Mouse (Mus musculus): Measurements from ENCODE around the gene Ctnnd1.

Gene Ctnnd1

GRCm38 (mm10) chr2:84599270-84599888 lies 51.2 kb downstream of the Ctnnd1 start:
- DNase-seq: no peak

DNA sequence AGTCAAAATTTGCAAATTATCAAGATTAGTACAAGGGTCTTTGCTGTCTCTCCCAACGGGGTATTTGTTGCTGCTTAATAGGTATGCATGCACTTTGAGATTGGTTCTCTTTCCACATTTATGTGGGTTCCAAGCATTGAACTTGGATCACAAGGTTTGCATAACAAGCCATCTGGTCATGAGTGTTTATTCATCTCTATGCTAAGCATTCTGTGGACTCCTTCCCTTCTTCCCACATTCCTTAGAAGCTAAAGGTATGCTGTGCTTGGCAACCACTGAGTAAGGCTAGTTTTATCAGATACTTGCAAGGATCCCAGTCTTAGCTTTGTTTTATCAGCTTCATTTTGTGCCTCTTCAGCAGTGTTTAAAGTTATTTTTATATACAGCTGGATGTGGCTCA lies 53.4 kb downstream of the Ctnnd1 start:
- no peak for DNase-seq

DNA sequence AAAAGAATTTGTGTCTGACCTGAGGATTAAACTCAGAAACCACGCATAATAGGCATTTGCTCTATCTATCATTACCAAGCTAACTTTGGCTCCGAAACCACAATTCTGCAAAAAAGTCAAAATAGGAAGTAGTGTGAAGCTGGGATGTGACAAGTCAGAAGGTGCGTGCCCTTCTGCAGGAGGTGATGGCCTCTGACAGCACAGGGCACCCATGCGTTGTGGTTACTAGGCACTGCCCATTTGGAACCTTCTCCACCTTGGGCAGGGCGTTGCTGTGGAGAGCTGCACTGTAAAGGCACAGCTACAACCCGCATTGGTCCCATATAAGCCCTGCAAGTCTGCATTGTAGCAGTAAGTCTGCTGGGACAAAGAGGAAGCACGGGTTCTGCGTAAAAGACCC lies 57.8 kb downstream of the Ctnnd1 start:
- no peak for DNase-seq

- no peak for DNase-seq
Measured at GRCm38 (mm10) chr2:84585700-84586099, 64.9 kb downstream of the Ctnnd1 start.

DNA sequence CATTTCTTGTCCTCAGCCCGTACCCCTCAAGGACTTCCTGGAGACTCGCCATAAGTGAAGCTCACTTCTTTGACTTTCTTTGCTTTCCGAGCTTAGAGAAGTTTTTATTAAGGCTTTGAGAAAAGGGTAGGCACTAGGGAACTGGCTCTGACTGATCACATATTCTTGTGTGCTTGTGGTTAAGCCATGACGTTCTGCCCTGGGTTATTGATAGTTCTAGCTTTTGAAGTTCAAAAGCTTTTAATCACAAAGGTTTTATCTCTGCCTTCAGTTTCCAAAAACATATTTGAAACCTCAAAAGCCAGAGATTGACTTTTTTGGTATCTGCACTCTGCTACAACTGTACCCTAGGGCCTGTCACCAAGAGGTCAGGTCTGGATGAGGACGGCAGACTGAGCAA lies 68.3 kb downstream of the Ctnnd1 start:
- no peak for DNase-seq

DNA sequence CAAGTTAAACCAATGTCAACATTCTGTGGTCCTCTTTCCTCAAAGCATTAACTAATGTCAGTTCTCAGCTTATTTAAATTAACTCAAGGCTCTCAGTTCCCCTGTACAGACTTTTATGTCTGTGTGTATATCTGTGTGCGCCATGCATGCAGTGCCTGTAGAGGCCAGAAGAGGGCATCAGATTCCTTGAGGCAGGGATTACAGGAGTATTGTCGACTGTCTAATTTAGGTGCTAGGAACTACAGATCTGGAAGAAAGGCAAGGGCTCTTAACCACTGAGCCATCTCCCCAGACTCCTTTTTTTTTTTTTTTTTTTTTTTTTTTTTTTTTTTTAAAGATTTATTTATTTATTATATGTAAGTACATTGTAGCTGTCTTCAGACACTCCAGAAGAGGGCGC lies 69.4 kb downstream of the Ctnnd1 start:
- no peak for DNase-seq

DNA sequence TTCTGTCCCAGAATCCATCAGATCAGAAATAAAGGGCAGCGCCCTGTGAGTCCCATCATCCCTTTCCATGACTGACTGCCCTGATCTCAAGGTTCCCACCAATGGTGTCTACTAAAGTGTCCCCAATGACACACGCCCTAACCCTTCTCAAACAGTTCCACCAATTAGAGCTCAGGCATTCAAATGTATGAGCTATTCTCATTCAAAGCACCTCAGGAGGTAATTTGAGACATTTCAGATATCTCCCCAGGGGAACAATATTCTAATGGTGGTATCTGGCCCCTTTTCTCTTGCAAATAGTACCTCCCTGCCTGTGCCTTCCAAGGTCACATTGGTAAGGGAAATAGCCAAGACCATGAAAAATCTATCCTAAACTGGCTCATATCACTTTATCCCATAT lies 71.3 kb downstream of the Ctnnd1 start:
- DNase-seq: no peak

- DNase-seq: no peak
Measured at GRCm38 (mm10) chr2:84574130-84574529, 76.4 kb downstream of the Ctnnd1 start.

- no peak for DNase-seq
Measured at GRCm38 (mm10) chr2:84556888-84557514, 93.6 kb downstream of the Ctnnd1 start.

DNA sequence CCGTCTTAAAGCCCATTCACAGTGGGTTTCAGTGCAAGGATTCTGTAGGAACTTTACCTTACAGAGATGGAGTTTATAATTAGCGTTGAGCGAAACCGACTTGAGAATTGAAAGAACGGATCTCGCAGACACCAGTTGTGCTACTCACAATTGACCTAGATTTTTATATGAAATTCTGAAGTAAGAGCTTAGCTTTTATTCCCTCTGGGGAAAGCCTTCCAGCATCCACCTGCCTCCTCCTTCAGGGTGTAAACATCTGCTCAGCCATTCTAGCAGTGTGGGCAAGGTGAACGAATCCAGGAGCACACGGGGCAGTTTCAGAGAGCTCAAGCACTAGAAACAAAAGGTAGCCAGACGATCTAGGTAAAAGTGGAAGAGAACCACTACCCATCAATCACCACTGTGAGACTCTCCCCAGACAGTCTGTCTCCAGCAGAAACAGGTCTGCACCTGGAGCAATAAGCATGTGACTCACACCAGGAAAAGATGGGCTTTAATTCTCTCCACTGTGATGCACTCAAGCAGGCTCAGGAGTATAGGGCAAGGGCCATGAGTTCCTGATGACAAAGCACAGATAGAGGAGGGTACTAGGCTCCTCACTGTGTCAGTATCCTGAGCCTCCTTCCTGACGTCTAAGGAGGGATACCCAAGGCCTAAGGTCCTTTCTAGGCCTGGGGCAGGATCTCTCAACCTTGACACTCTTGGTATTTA lies 99.0 kb downstream of the Ctnnd1 start:
- DNase-seq: no peak
